Mouse (Mus musculus) small intestine, adult 2 months (tissue): Measurements from ENCODE around the gene Nckap1l. TPM values are rescaled to one million over a fixed set of nuclear protein-coding genes. Genes with fewer than 3 reads are reported as not detected.

Source experiments
- H3K27ac ChIP-seq: fragments of 200-500 bp; 2 replicates; pipeline ENCODE4 v1.5.1; 2012; ENCODE audit warnings: low read depth, low read length, control low read depth, inconsistent platforms; ENCODE audit not compliant: insufficient read depth
- H3K27me3 ChIP-seq: fragments of 200-500 bp; 2 replicates; pipeline ENCODE4 v1.6.1; 2012; ENCODE audit warnings: mild to moderate bottlenecking, moderate library complexity, low read length, inconsistent platforms; ENCODE audit not compliant: control insufficient read depth, insufficient read depth
- H3K36me3 ChIP-seq: fragments of 200-500 bp; 2 replicates; pipeline ENCODE4 v1.6.1; 2012; ENCODE audit warnings: mild to moderate bottlenecking, low read length, control low read depth, inconsistent platforms; ENCODE audit not compliant: control insufficient read depth, insufficient read depth
- H3K4me1 ChIP-seq: fragments of 200-500 bp; 2 replicates; pipeline ENCODE4 v1.6.1; 2012; ENCODE audit warnings: low read length, inconsistent platforms, mixed read lengths; ENCODE audit not compliant: control insufficient read depth, insufficient read depth, insufficient read length
- H3K4me3 ChIP-seq: fragments of 200-500 bp; 2 replicates; pipeline ENCODE4 v1.5.1; 2012; ENCODE audit warnings: low read depth, mild to moderate bottlenecking, control low read depth, inconsistent platforms, low read length, moderate library complexity
- CTCF ChIP-seq: fragments of 200-500 bp; IDR thresholded peaks from 2 replicates; pipeline ENCODE4 v1.5.1; 2012; ENCODE audit warnings: low read depth, mild to moderate bottlenecking, control low read depth, inconsistent platforms, low read length, moderate library complexity, mixed read lengths; ENCODE audit not compliant: insufficient replicate concordance, insufficient read length; ENCODE audit errors: extremely low read depth
- POLR2A ChIP-seq: fragments of 200-500 bp; IDR thresholded peaks from 2 replicates; pipeline ENCODE4 v1.6.1; 2012; ENCODE audit warnings: low read depth, mild to moderate bottlenecking, control low read depth, inconsistent platforms, low read length, moderate library complexity
- WGBS: fragments of 180-500 bp; shearing (Covaris S2); methylation state at CpG from one replicate; pipeline ENCODE4 v1.1.7; 2018; 5-methylcytosine and 5-hydroxymethylcytosine counted together
- polyA plus RNA-seq: library from polyadenylated mRNA; depleted of rRNA; stranded (reverse); fragments of >200 nt; gene quantifications from 2 replicates; pipeline ENCODE4 v1.2.3, GENCODE M21; 2012

Gene Nckap1l
- polyA plus RNA-seq, 1 experiment: 5.9 TPM

DNA sequence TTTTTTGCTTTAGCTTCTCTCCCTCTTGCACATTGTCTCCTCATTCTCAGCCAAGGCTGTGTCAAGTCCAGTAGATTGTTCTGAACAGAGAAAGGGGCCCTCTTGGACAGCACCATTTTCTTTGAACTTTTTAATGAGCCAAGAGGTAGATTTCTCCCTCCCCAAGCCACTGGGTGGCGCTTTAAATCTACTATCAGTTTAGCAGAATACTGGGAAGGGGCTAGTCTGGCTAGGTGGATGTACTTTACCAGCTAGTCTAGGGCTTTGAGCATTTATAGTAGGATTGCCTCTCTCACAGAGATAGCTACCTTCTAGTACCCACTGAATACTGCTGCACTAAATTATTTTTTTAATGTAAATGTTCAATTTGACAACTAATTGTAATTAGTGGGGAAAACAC, 28.9 kb downstream of the Nckap1l start:
- no peaks in the 10 kb centered on the region for H3K36me3 ChIP-seq
- WGBS: 4% methylated on average over 1 of the region's 1 CpGs

DNA sequence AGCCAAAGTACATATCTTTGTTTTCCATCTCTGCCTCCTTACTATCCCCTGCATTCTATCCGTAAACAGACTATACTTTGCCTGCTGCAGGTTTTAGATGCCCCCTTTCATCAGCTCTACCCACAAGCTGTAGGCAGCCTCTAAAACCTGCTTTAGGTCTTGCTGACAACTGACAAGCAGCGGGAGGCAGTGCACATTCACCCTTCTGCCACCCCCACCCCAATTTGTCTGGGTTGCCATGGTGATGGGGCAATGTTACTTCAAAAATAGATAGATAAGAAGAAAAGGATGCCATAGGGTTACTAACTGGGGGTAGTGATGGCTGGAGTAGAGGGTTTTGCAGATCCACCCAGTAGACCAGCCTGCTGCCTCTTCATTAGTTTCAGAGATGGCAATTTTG, 30.9 kb downstream of the Nckap1l start:
- TF ChIP-seq CTCF: no peak
- TF ChIP-seq POLR2A: no peak
- Histone ChIP-seq H3K27me3 (no peaks in the 10 kb centered on the region), H3K36me3 (no peaks in the 10 kb centered on the region), H3K4me3 (no peak overlapping the region), H3K27ac (no peak overlapping the region), H3K4me1 (peaks cover 5% of the 10 kb centered on the region; the same call in 1 of the 2 replicates)
- 79% methylated on average over 2 of the region's 2 CpGs for WGBS

More for the DNA sequence above, 28.9 kb downstream of the Nckap1l start:
- no peak overlapping the region for H3K27ac ChIP-seq
- H3K4me1 ChIP-seq: peaks cover 13% of the 10 kb centered on the region; the same call in 1 of the 2 replicates
- TF ChIP-seq POLR2A (no peak), CTCF (no peak)
- H3K27me3 ChIP-seq: no peaks in the 10 kb centered on the region
- no peak overlapping the region for H3K4me3 ChIP-seq

DNA sequence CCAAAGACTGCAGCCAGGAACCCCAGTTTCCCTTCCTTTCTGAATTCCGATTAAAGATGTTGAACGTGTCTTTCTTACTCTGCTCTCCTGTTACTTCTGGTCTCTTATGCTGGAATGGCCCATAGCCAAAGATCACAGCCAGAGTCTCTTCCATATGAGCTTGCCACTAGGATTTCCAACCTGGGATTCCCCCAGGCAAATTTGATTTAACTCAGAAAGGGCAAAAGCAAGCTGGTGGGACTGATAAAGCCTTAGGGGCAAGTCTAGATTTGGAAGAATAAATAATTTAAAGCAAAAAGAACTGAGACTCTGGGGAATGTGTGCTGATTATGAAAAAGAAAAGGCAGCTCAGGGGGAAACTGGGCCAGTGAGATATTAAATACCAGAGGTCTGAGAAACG, 31.5 kb downstream of the Nckap1l start:
- TF ChIP-seq CTCF (no peak), POLR2A (no peak)
- no peaks in the 10 kb centered on the region for H3K27me3 ChIP-seq
- no peaks in the 10 kb centered on the region for H3K36me3 ChIP-seq
- no peak overlapping the region for H3K4me3 ChIP-seq
- H3K27ac ChIP-seq: no peak overlapping the region
- WGBS: 85% methylated on average over 3 of the region's 3 CpGs
- peaks cover 2% of the 10 kb centered on the region; the same call in 1 of the 2 replicates for H3K4me1 ChIP-seq

DNA sequence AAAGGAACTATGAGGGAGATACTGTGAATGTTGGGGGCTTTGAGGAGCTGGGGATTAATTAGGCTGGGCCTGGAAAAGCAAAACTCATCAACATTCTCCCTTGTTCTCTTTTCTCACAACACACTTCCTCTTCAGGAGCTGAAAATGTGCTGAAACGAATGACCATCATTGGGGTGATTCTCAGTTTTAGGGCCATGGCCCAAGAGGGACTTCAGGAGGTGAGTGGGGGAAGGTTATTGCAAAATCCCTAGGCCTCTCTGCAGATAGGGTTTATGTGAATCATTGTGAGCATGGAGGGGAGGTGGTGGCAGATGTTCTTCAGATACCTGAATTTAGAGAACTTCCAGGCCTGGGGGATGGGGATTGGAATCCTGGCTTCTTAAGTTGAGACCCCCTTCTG, 33.1 kb downstream of the Nckap1l start:
- Histone ChIP-seq H3K4me1 (no peaks in the 10 kb centered on the region), H3K27me3 (no peaks in the 10 kb centered on the region), H3K27ac (no peak overlapping the region), H3K36me3 (no peaks in the 10 kb centered on the region), H3K4me3 (no peak overlapping the region)
- 83% methylated on average over 1 of the region's 1 CpGs for WGBS
- no peak for TF ChIP-seq CTCF
- TF ChIP-seq POLR2A: no peak

DNA sequence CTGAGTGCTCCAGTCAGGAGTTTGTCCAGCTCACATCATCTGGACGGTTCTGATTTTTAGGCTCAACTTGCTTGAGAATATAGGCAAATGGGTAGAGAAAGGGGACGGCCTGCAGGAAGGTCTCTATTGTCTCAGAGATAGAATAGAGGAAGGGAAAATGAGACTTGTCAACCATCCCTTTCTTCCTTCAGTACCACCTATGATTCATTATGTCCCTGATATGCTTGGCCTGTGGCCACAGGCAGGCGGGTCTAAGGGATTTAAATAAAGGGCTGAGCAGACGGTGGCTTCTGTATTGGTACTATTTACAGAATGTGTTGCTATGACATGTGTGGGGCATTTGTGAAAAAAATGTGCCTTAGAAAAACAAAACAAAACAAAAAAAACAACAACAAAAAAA, 34.7 kb downstream of the Nckap1l start:
- H3K27me3 ChIP-seq: no peaks in the 10 kb centered on the region
- H3K4me3 ChIP-seq: no peak overlapping the region
- H3K27ac ChIP-seq: no peak overlapping the region
- no peaks in the 10 kb centered on the region for H3K4me1 ChIP-seq
- TF ChIP-seq CTCF (no peak), POLR2A (no peak)
- no peaks in the 10 kb centered on the region; the same call in 1 of the 2 replicates for H3K36me3 ChIP-seq
- WGBS: 65% methylated on average over 4 of the region's 4 CpGs

DNA sequence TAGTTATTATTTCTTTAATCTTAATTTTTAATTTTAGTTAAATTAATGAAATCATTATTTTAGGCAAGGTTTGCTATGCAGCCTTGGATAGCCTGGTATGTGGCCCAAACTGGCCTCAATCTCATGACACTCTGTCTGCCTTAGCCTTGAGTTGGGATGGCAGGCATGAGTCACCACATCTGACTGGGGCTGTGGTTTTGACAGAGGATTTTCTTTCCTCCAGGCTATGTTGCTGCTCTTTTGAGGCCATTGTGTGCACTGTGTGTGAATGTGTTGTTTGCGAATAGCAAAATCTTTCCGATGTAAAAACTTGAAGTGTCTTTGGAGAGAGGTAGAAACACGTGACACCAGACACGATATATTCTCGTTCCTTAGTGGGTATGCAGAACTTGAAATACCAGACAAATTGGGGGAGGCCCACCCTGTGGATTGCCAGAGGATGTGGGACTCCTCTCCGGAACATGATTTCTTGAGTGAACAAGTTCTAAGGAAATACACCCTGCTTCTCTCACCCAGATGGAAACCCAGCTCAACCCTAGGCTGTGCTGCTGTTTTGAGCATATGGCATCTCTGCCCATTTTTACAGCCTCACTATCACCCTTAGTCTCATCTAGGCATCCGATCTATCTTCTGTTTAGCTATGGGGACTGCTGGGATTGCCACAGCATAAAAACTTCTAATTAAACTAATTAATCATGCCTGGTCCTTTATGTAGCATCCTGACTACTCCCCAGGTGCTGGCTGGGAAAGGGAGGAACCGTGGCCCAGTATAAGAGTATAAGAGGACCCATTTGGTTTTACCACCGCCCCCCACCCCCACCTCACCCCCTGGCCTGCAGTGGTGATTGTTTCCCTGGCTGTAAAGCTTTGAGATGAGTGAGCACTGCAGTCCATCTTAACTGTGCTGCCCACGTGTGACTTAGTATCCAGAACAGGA, 42.9 kb downstream of the Nckap1l start:
- TF ChIP-seq CTCF (no peak), POLR2A (no peak)
- Histone ChIP-seq H3K27ac (no peak overlapping the region), H3K27me3 (no peaks in the 10 kb centered on the region), H3K4me1 (no peaks in the 10 kb centered on the region), H3K36me3 (no peaks in the 10 kb centered on the region; the same call in 1 of the 2 replicates), H3K4me3 (no peak overlapping the region)
- 82% methylated on average over 10 of the region's 10 CpGs for WGBS

DNA sequence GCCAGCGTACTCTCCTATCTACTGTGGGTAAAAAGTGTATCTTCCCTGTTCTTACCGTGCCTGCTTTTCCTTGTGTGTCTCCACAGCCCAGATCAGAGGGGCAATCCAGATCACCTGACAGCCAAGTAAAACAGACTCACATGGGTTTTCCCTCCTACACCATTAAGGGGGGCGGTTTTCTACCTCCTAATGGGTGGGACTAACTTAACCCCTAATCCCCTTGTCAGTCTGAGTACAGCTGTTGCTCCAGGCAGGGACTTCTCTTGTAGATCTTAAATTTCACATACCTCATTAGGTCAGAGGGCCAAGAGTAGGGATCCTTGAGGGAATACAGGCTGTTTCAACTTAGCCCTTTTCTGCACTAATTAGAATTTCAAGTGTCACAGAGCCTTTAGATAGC, 44.6 kb downstream of the Nckap1l start:
- Histone ChIP-seq H3K36me3 (no peaks in the 10 kb centered on the region), H3K27ac (no peak overlapping the region), H3K4me1 (peaks cover 2% of the 10 kb centered on the region; the same call in 1 of the 2 replicates), H3K27me3 (no peaks in the 10 kb centered on the region), H3K4me3 (no peak overlapping the region)
- no peak for TF ChIP-seq POLR2A
- TF ChIP-seq CTCF: no peak
- WGBS: 64% methylated on average over 3 of the region's 3 CpGs
